Mouse (Mus musculus) small intestine, adult 2 months (tissue): ENCODE results near the gene Abcf2.

Experiments used
- CTCF ChIP-seq: fragments of 200-500 bp; IDR thresholded peaks from 2 replicates; pipeline ENCODE4 v1.5.1; 2012; ENCODE audit warnings: low read depth, mild to moderate bottlenecking, control low read depth, inconsistent platforms, low read length, moderate library complexity, mixed read lengths; ENCODE audit not compliant: insufficient replicate concordance, insufficient read length; ENCODE audit errors: extremely low read depth
- POLR2A ChIP-seq: fragments of 200-500 bp; IDR thresholded peaks from 2 replicates; pipeline ENCODE4 v1.6.1; 2012; ENCODE audit warnings: low read depth, mild to moderate bottlenecking, control low read depth, inconsistent platforms, low read length, moderate library complexity

DNA sequence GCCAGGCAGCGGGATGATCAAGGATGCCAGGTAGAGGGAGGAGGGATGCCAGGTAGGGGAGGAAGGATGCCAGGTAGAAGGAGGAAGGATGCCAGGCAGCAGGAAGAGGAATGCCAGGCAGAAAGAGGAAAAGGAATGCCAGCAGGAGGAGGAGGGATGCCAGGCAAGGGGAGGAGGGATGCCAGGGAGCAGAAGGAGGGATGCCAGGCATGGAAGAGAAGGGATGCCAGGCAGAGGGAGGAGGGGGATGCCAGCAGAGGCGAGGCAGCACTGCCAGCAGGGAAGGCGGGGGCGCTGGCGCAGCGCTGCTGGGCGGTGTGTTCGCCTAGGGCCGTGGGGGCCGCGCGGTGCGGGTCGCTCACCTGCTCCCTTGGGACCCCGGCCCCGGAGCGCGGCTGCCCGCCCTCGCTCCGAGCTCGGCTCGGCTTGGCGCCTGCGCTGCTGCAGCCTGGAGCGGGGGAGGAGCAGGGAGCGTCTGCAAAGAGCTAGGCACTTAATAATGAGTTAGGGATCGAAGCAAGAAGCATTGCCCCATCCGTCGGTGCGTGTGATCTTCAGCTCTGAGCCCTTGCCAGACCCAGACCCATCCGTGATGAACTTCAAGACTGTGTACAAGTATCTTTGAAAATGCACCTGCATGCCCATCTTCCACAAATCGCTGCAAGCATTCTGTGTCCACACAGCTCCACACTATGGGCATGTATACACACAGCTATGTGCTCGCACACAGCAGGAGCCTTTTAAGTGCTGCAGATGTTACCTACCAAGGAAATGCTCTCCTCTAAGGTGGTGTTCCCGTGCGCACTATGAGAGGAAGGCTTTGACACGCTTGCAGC is 46.9 kb upstream of the Abcf2 start, which contains the start of gene Smarcd3:
- TF ChIP-seq CTCF, result no peak
- no peak for TF ChIP-seq POLR2A
